Mouse (Mus musculus) kidney, adult 2 months (tissue): Measurements from ENCODE around the gene Ilf2. TPM values are rescaled to one million over a fixed set of nuclear protein-coding genes. Genes with fewer than 3 reads are reported as not detected.

Experiments
- DNase-seq: peaks from one replicate; pipeline ENCODE4 v3.0.0; 2021
- H3K27ac ChIP-seq: fragments of 200-500 bp; 2 replicates; pipeline ENCODE4 v1.5.1; 2012; ENCODE audit warnings: low read depth, low read length, control low read depth, inconsistent platforms; ENCODE audit not compliant: insufficient read depth
- H3K27me3 ChIP-seq: fragments of 200-500 bp; replicated peaks from 2 replicates; pipeline ENCODE4 v1.6.1; 2012; ENCODE audit warnings: mild to moderate bottlenecking, moderate library complexity, low read length, inconsistent platforms; ENCODE audit not compliant: control insufficient read depth, insufficient read depth
- H3K36me3 ChIP-seq: fragments of 200-500 bp; 2 replicates; pipeline ENCODE4 v1.6.1; 2012; ENCODE audit warnings: mild to moderate bottlenecking, moderate library complexity, low read length, inconsistent platforms; ENCODE audit not compliant: control insufficient read depth, insufficient read depth
- H3K4me1 ChIP-seq: fragments of 200-500 bp; 2 replicates; pipeline ENCODE4 v1.6.1; 2011; ENCODE audit warnings: low read length; ENCODE audit not compliant: control insufficient read depth, insufficient read depth
- H3K4me3 ChIP-seq: fragments of 200-500 bp; 2 replicates; pipeline ENCODE4 v1.5.1; 2011; ENCODE audit warnings: mild to moderate bottlenecking, low read depth, low read length, control low read depth; ENCODE audit not compliant: insufficient read depth
- CTCF ChIP-seq: fragments of 200-500 bp; conservative IDR thresholded peaks from 2 replicates; pipeline ENCODE4 v1.5.1; 2011; ENCODE audit warnings: low read depth, mild to moderate bottlenecking, control low read depth, low read length, moderate library complexity, mixed read lengths; ENCODE audit not compliant: insufficient read depth, insufficient read length
- POLR2A ChIP-seq: fragments of 200-500 bp; IDR thresholded peaks from one replicate; pipeline ENCODE4 v1.6.1; 2011; ENCODE audit warnings: low read depth, low read length, control low read depth
- WGBS: fragments of 180-500 bp; shearing (Covaris S2); methylation state at CpG from one replicate; pipeline ENCODE4 v1.1.7; 2018; 5-methylcytosine and 5-hydroxymethylcytosine counted together
- polyA plus RNA-seq: library from polyadenylated mRNA; depleted of rRNA; stranded (reverse); fragments of >200 nt; gene quantifications from 2 replicates; pipeline ENCODE4 v1.2.3, GENCODE M21; 2012

Gene Ilf2
- polyA plus RNA-seq, 1 experiment = 22.8 TPM

GRCm38 (mm10) chr3:90434073-90434730 lies 41.7 kb upstream of the Ilf2 start:
- Histone ChIP-seq H3K4me1 (peaks cover 17% of the 10 kb centered on the region), H3K27ac (peak overlapping the region; percentile 81), H3K36me3 (no peaks in the 10 kb centered on the region), H3K4me3 (no peak overlapping the region), H3K27me3 (no peaks in the 10 kb centered on the region)
- no peak for TF ChIP-seq CTCF
- TF ChIP-seq POLR2A = no peak
- DNase-seq = peak; percentile 80
- WGBS = 21% methylated on average over 11 of the region's 11 CpGs

- no peaks in the 10 kb centered on the region for H3K27me3 ChIP-seq
- no peak for DNase-seq
- H3K4me3 ChIP-seq = no peak overlapping the region
- H3K27ac ChIP-seq = no peak overlapping the region
- peaks cover 5% of the 10 kb centered on the region for H3K4me1 ChIP-seq
- 54% methylated on average over 4 of the region's 4 CpGs for WGBS
- TF ChIP-seq CTCF (no peak), POLR2A (no peak)
- no peaks in the 10 kb centered on the region for H3K36me3 ChIP-seq
These were observed 38.8 kb upstream of the Ilf2 start for GRCm38 (mm10) chr3:90437131-90437530.

GRCm38 (mm10) chr3:90440756-90441155 lies 35.2 kb upstream of the Ilf2 start:
- no peak for TF ChIP-seq CTCF
- TF ChIP-seq POLR2A = no peak

GRCm38 (mm10) chr3:90443977-90444376 lies 31.9 kb upstream of the Ilf2 start:
- DNase-seq = no peak
- no peak overlapping the region for H3K27ac ChIP-seq

More at GRCm38 (mm10) chr3:90440756-90441155, 35.2 kb upstream of the Ilf2 start:
- DNase-seq = no peak
- WGBS = 90% methylated on average over 2 of the region's 2 CpGs
- H3K27me3 ChIP-seq = no peaks in the 10 kb centered on the region
- H3K36me3 ChIP-seq = no peaks in the 10 kb centered on the region
- no peak overlapping the region for H3K4me3 ChIP-seq
- no peak overlapping the region for H3K27ac ChIP-seq
- H3K4me1 ChIP-seq = no peaks in the 10 kb centered on the region

GRCm38 (mm10) chr3:90445417-90446200 lies 30.3 kb upstream of the Ilf2 start:
- DNase-seq = peak; percentile 26
- 69% methylated on average over 11 of the region's 11 CpGs for WGBS
- Histone ChIP-seq H3K4me3 (no peak overlapping the region), H3K4me1 (0 out of 2 replicates have a peak, but pooled peaks cover 4% of the 10 kb centered on the region), H3K27me3 (no peaks in the 10 kb centered on the region), H3K27ac (peak overlapping the region; percentile 56), H3K36me3 (no peaks in the 10 kb centered on the region)
- TF ChIP-seq CTCF (no peak), POLR2A (no peak)

More at GRCm38 (mm10) chr3:90443977-90444376, 31.9 kb upstream of the Ilf2 start:
- Histone ChIP-seq H3K36me3 (no peaks in the 10 kb centered on the region), H3K4me1 (0 out of 2 replicates have a peak, but pooled peaks cover 4% of the 10 kb centered on the region), H3K4me3 (no peak overlapping the region), H3K27me3 (no peaks in the 10 kb centered on the region)
- TF ChIP-seq CTCF (no peak), POLR2A (no peak)
- WGBS = 88% methylated on average over 3 of the region's 3 CpGs

- 0 out of 2 replicates have a peak, but pooled peaks cover 4% of the 10 kb centered on the region for H3K4me1 ChIP-seq
- TF ChIP-seq CTCF (no peak), POLR2A (peak; percentile 4)
- peak; percentile 96 for DNase-seq
- no peaks in the 10 kb centered on the region for H3K27me3 ChIP-seq
- H3K36me3 ChIP-seq = no peaks in the 10 kb centered on the region
- 11% methylated on average over 17 of the region's 17 CpGs for WGBS
- H3K27ac ChIP-seq = peak overlapping the region; percentile 97
- H3K4me3 ChIP-seq = peak overlapping the region; percentile 5; the same call in 1 of the 2 replicates
These were observed 29.4 kb upstream of the Ilf2 start for GRCm38 (mm10) chr3:90446389-90447122.

GRCm38 (mm10) chr3:90447123-90447494 lies 28.8 kb upstream of the Ilf2 start:
- Histone ChIP-seq H3K36me3 (no peaks in the 10 kb centered on the region), H3K27ac (peak overlapping the region; percentile 97), H3K4me1 (0 out of 2 replicates have a peak, but pooled peaks cover 4% of the 10 kb centered on the region), H3K27me3 (no peaks in the 10 kb centered on the region), H3K4me3 (no peak overlapping the region)
- peak; percentile 75 for DNase-seq
- 63% methylated on average over 7 of the region's 7 CpGs for WGBS
- TF ChIP-seq CTCF (no peak), POLR2A (no peak)
